Mouse (Mus musculus): ENCODE data around the gene Znfx1.

The Znfx1 gene

DNA sequence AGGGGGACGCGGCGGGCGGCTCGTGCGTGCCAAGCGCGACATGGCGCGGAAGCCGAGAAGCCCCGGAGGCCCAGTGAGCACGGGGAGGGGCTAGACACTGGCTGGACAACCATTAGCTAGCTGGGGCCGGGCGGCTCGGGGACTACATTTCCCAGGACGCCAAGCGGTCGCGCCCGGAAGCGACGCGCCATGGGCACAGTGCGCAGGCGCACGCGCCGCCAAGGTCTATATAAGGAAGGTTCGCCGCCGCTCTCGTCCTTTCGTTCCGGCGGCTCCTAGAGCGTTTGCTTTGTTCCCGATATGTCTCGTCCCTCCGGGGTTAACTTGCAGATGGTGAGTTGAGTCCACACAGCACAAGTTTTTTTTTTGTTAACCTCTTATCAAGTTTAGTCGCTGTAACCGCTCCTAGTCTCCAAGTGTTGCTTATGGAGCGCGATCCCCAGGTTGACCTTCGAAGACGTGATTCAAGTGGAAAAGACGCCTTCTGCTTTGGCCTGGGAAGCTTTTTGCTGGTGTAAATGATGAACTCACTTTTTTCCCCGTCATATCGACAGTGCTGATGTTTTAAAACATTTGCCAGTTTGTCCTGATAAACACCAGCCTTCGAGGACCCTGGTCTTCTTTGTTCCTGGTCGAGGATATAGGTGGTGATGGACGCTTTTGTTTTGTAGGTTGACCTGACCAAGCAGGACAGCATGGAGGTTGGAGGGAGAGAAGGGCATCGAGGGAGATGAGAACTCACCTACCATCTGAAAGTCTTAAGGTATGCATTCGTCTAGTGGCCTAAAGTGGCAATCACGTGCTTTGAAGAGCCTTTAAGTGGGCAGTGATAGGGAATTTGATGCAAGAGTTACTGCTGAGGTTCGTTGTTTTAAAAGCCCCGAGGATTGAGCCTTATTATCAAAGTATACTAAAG, at the start of gene Znfx1:
TSS of gene Znfx1 (minus strand) at position 51 of the 916 bp plus-strand sequence.
- peak; percentile 97 for DNase-seq (ENCODE audit: low spot score in 2 of 2)

- no peak for DNase-seq (ENCODE audit: low spot score in 2 of 2)
These were observed 49.4 kb upstream of the Znfx1 start for GRCm38 (mm10) chr2:167112259-167112658.

DNA sequence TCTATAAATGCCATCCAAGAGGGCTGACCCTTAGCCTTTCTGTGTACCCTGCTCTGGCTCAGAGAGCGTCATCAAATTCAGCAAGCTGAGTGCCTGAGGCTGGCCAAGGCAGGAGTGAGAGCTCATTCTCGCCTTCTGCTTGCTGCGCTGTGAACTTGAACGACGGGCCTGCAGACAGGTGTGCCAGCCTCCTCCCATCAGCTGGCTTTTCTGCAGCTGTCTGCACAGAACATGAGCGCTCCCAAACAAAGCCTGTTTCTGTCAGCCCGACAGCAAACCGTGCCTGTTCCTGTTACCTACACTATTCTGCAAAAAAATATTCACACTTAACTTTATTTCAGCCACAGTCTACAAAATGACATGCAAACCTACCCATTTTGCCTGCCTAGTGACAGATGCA, 46.7 kb upstream of the Znfx1 start:
- no peak for DNase-seq (ENCODE audit: low spot score in 2 of 2)

DNA sequence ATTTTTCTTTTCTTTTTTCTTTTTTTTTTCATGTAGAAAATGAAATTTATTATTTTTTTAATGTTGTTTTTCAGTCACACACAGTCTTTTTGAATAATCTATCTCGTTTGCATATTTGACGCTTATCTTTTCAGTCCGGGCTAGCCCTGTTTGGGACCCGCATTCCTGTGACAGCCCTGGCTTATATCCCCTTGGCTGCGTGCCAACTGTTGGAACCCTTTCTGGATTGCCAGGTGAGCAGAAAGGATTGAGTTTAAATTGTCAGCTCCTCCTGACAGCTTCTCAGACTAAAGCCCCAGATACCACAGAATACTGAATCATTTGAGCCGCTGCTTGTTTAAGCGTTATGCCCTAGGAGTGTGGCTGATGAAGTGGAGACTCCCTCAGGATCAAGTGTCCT, 40.7 kb upstream of the Znfx1 start:
- no peak for DNase-seq (ENCODE audit: low spot score in 2 of 2)

- DNase-seq (ENCODE audit: low spot score in 2 of 2), result no peak
These were observed 39.1 kb upstream of the Znfx1 start for GRCm38 (mm10) chr2:167101743-167102441.

GRCm38 (mm10) chr2:167094688-167095087, 31.9 kb upstream of the Znfx1 start:
- no peak for DNase-seq (ENCODE audit: low spot score in 2 of 2)

DNA sequence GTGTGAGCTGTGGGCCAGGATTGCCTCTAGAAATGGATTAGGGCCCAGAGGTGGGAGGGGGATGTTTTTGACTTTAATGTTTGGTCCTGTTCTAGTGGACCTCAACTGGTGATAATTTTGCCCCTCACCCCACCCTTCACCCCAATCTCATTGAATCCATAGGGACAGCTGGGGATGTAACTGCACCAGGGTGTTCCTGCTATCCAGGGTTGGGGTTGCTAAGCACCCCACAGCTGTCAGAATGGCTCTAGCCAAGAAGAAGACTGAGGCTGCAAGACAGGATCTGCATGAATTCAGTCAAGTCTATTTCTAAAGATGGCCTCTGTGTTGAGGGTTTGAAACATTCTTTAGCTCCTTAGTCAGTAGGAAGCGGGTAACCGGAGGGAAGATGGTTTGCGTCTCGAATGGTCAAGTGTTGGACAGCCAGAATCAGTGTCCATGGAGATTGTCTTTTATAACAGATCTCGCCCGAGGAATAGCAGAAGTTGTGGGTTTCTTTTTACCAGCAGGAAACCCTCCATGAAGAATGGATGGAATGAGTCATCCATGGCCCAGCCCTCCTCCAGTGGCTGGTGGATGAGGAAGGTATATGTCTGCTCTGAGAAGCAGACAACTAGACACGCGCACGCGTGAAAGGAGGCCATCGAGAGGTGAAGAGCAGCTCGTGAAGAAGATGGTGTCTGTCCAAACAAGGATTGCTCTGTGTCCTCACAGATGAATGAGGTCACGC, 30.5 kb upstream of the Znfx1 start:
- DNase-seq (ENCODE audit: low spot score in 2 of 2), result no peak

- DNase-seq (ENCODE audit: low spot score in 2 of 2), result no peak
These were observed 27.5 kb upstream of the Znfx1 start for GRCm38 (mm10) chr2:167090271-167090670.

DNA sequence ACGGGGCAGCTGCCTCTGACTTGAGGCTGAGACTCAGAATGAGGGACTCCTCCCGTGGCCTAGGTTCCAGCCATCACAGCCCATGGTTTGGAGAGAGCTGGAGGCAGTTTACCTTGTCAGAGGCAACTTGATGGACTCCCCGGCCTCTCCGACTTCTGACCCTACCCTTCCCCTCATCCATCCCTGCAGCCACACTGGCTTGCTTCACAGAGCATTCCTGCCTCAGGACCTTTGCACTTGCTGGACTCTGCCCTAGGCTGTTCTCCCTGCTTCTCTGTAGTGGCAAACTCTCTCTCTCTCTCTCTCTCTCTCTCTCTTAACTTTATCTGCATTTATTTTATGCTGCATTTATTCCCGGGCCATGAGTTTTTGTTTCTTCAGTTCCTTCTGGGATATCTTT, 24.0 kb upstream of the Znfx1 start:
- DNase-seq (ENCODE audit: low spot score in 2 of 2), result no peak

GRCm38 (mm10) chr2:167086092-167086491, 23.3 kb upstream of the Znfx1 start:
- no peak for DNase-seq (ENCODE audit: low spot score in 2 of 2)

DNA sequence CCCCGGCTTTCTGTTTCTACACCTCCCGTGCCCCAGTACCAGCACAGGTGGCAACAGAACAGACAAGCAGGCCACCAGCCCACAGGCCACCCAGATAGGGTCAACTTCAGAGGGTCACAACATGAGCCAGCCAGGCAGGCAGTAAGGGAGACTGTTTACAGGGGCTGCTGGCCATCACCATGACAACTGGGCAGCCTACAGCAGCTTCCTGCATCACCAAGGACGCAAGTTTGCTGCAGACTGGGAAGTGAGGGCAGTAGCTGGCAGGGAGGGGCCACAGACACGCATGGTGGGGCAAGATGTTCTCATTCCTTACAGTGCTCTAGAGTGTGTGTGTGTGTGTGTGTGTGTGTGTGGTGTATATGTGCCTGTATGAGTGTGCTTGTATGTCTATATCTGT, 18.8 kb upstream of the Znfx1 start:
- no peak for DNase-seq (ENCODE audit: low spot score in 2 of 2)

DNA sequence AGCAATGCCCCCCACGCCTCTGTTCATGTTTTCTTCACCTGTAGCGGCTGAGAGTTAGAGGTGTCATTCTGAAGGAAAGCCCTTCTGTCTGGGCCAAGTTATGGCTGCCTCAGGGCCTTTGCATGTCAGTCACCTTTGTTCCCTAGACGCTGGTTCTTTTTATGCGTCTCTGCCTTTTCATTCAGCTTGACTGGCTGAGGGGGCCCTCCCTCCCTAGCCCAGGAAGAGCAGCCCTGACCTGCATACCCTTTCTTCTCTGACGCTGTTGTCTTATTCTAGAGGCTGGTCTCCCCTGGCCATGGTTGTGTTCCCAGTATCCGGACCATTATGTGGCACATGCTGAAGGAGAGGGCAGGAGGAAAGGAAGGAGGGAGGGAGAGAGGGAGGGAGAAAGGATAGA, 18.3 kb upstream of the Znfx1 start:
- DNase-seq (ENCODE audit: low spot score in 2 of 2), result no peak

- DNase-seq (ENCODE audit: low spot score in 2 of 2), result no peak
These were observed 17.6 kb upstream of the Znfx1 start for GRCm38 (mm10) chr2:167080387-167080786.

DNA sequence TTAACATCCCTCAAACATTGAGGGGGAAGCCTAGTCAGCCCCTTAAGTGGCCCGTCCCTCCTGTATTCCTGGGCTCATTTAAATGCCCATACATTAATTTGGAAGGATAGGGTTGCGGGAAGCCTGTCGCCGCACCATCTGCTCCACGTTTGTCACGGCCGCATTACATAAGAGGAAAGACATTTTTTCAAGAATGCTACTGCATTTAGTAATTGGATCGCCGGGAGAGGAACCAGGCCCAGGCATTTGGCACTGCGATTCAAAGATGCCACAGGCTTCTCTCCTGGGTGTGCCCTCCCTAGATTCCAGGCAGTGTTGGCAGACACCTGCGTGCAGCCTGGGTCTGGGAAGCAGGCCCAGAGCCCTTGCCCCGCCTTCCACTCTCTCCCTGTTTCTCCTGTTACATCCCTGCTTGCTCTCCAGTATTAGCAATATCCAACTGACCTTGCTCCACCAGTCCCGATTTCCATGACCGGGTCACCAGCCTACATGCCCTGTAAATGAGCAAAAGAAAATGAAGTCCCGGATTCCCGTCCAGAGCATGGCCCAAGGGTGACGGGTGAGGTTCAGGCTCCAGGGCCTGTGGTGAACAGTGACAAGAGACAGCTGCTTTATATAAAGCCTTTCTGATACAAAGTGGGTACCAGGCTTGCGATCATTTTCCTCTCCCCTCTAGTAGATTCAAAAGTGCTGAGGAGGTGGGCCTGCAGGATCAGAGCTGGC, 16.9 kb upstream of the Znfx1 start:
- peak; percentile 79 to 90 for DNase-seq (ENCODE audit: low spot score in 2 of 2)

DNA sequence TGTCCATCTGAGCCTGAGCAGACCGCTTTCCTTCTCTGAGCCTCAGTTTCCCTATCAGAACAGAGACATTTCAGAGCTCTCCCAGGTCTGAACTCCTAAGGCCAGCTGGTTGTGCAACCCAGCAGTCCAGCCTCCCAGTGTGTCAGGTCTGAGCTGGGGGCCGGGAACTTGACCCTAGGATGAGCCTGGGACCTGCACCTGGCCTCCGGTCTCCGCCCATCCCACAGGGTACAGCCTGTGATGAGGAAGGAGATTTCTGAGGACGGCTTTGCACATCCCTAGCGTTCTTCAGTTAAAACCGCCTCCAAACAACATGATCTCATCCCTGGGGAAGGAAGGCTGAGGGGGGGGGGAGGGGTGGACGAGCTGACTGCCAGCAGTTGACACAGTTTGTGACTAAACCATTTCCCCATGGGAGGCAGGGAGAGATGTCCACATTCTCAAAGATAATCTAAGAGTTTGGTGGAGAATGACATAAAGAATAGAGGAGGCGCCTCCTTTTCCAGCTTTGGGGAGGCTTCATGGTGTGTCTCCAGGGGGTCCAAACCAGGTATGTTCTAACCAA, 16.2 kb upstream of the Znfx1 start:
- DNase-seq (ENCODE audit: low spot score in 2 of 2), result peak in 1 of 2 experiments; percentile 57

GRCm38 (mm10) chr2:167078486-167078885, 15.7 kb upstream of the Znfx1 start:
- DNase-seq (ENCODE audit: low spot score in 2 of 2), result no peak

GRCm38 (mm10) chr2:167077199-167077962, 14.6 kb upstream of the Znfx1 start:
- no peak for DNase-seq (ENCODE audit: low spot score in 2 of 2)

DNA sequence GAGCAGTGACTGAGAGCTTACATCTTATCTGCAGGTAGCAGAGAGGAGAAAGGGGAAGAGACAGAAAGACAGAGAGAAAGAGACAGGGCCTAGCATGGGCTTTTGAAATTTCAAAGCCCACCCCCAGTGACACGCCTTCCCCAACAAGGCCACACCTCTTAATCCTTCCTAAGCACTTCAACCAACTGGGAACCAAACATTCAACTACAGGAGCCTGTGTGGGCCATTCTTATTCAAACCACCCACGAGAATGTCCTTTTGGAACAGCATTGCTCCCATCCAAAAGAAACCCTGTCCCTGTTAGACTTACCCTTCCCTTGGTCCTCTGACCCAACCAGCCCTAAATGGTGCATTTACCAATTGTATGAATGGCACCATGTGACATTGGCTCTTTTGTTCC, 13.9 kb upstream of the Znfx1 start:
- no peak for DNase-seq (ENCODE audit: low spot score in 2 of 2)

DNA sequence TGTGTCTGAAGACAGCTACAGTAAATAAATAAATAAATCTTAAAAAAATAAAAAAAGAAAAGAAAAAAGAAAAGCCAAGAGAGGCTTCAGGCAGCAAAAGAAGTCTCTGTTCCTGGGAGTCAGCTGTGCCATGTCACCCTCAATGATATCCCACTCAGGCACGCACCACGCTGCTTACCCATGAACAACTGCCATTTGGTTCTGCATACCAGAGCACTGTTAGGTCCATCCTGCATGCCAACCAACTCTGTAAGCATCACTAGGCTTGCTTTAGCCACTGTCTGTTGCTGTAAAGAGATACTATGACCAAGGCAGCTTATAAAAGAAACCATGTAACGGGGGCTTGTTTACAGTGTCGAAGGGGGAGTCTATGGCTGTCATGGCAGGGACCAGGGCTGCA, 13.5 kb upstream of the Znfx1 start:
- no peak for DNase-seq (ENCODE audit: low spot score in 2 of 2)

GRCm38 (mm10) chr2:167074587-167074986, 11.8 kb upstream of the Znfx1 start:
- DNase-seq (ENCODE audit: low spot score in 2 of 2), result no peak

Measured in frontal cortex, postnatal 36 days (tissue).